Mouse (Mus musculus) adrenal gland, adult 8-10 months (tissue): Measurements from ENCODE around the gene Henmt1. TPM values are rescaled to one million over a fixed set of nuclear protein-coding genes. Genes with fewer than 3 reads are reported as not detected.

Experiments used
- DNase-seq: peaks from one replicate; pipeline ENCODE4 v3.0.0; 2022
- total RNA-seq, 4 experiments: library from RNA; stranded (reverse); gene quantifications; 2 replicates each; pipeline ENCODE4 v1.2.4; 2022

Gene Henmt1
- total RNA-seq = under 1 TPM in 1 of 4 experiments, not detected in 3; 0.17 TPM

DNA sequence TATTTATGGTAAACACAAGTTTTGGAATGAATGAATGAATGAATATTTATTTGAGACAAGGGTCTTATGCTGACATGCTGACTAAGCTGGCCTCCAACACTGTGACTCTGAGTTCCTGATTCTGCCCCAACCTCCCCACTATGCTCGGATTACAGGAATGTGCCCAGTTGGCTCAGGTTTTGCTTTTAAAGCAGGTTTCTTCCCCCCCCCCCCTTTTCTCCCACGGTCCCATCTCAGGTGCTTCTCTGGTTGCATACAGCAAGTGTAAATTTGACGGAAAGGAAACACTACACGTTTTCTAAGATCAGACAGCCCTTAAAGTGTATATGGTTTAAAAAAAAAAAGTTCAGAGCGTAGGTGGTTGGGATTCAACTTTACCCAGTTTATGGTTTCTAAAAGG lies at the start of gene Henmt1:
Gene Henmt1 (plus strand): TSS at position 301 of the 400 bp plus-strand sequence.
- DNase-seq = no peak

DNA sequence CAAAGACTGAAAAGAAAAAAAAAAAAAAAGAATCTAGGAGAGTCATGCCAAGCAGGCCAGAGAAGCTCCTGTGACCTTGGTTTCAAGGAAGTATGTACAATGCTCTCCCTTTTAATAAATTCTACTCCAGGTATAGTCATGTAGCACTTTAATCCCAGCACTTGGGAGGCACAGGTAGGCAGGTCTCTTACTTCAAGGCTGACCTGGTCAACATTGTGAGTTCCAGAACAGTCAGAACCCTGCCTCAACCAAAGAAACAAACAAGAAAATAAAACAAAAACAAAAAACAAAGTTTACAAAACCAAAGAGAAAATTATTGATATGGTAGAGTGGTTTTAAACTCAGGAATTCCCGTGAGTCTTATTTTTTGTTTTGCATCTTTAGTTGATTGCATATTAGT lies 49.8 kb upstream of the Henmt1 start, which contains the start of gene Fndc7:
Gene Fndc7 (minus strand): TSS at position 101 of the 400 bp plus-strand sequence.
- DNase-seq = no peak

DNA sequence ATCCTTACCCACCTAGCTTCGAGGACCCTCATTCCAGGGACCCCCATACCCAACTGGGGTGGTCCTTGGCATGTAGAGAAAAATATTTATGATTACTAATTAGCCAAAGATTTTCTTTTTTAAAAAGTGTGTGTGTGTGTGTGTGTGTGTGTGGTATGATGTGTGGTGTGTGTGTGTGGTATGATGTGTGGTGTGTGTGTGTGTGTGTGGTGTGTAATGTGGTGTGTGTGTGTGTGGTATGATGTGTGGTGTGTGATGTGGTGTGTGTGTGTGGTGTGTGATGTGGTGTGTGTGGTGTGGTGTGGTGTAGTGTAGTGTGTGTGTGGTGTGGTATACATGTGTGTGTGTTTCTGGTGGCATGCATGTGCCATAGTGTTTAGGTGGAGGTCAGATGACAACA lies 47.6 kb upstream of the Henmt1 start:
- DNase-seq = no peak

DNA sequence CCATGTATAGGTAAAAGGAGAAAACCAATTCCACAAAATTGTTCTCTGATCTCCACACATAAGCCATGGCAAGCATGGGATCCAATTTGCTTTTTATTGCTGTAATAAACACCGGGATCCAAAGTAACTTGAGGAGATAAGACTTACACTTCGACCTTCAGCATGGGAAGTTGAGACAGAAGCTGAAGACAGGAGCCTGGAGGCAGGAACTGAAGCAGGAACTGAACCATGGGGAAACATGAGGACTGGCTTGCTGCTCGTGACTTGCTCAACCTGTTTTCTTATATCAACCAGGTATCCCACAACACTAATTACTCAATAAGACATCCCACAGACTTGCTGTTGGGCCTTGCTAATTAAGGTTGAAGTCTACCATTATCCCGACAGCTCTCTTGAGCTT lies 46.8 kb upstream of the Henmt1 start:
- DNase-seq = no peak

DNA sequence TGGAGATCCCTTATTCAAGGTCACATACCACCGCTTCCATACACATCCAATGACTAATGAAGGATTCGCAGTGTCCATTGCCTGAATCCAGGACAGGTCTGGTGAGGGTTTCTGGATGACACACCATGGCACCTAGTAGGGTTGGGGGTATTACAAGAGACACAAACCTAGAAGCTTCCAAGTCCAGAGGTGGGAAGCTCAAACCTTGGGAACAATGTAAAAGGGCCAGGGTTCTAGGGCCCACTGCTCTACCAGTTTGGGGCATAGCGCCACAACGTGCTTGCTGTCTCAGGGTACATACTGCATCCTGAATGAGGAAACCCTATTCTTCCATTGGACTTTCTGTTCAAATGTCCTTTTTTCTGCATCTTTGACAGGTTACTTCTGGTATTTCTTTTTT lies 41.0 kb upstream of the Henmt1 start:
- DNase-seq = no peak

DNA sequence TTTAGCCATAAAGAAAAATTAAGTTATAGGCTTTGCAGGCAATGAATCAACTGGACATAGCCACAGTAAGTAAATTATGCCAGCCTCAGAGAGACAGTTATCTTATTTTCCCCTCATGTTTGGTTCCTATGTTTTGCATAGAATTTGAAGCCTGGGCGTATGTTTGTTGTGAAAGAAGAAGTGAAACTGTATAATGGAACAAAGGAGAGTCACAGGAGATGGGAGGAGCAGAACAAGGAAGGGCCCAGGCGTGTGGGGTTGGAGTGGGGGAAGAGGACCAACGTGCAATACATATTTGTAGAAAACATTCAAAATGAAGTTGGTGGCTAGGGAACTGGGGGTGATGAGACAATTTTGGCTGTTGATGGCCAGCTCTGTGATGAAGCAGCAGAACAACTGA lies 39.5 kb upstream of the Henmt1 start:
- DNase-seq = no peak

DNA sequence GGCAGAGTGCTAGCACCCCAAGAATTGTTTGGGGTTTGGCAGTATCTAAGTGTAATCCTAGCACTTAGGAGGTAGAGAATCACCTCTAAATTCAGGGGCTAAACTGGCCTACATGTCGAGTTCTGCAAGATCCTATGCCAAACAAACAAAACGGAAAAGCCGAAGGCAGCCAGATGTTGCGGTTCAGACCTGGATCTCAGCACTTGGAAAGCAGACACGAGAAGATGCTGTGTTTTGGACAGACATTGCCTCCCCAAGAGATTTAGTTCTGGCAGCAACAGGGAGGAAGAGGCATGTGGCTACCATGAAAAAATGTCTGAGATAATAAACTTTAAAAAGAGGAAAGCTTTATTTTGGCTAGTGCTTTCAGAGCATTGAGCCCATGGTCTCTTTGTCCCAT lies 39.0 kb upstream of the Henmt1 start:
- DNase-seq = no peak

DNA sequence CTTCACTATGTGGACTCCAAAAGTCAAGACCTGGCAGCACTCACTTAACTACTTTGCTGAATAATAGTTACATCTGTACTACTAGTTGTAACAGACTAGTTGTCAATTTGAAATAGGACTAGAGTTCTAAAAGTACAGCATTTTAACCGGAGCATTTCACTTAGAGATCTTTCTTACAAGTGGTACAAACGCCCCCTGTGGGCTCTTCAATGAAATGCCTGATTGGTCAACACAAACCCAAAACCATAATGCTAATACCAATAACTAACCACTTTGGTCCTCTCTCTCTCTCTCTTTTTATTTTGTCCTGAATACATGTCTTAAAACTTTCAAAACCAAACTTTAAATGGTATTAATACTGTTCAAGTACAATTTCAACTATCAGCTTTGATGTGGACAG lies 37.6 kb upstream of the Henmt1 start:
- no peak for DNase-seq

DNA sequence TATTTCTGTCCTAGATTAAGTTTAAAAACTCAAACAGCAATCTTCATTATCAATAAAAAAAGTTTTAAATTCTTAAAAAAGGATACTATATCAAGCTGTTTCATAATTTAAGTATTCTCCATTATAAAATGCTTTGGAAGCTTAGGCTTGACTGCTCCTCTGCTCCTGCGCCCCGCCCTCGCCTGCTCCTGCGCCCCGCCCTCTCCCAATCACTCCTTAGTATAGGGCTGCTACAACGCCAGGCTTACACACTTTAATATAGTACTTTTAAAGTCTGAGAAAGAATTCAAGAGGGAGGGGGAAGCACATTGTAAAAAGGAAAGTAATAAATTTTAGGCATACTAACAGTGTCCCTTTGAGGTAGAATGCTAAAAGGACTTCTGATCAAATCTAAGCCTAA lies 36.7 kb upstream of the Henmt1 start:
- DNase-seq = no peak

DNA sequence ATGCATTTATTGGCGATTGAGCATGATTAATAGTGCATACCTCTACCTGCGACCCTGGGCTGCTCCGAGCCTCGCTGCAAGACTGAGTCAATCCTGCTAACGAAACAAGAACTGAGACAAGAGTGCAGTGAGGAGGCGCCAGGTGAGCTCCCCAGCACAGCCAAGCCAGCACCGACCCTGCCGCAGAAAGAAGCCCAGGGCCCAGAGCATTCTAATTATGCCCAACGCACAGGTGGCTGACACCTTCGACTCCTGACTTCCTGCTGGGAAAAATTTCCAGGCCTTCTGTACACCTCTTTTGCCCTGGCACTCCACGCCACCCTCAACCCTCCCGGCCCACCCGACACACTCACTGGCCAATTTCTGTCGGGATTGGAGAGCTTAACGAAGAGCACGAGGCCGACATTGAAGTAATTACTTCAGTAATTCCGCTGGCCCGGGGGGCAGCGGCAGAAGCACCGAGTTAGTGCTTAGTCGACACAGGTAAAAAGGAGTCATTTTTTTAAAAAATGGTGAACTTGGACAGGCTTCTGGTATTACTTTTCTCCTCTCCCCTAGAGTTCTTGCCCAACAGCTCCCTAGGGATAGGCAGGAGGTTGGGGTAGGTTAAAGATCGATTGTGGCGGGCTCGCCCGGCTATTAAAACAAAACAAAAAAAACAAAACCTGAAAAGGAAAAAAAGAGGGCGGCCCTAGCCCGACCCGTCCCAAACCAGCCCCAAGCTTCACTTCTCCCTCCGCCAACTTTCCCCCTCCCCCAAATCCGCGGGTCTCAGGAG lies 29.2 kb upstream of the Henmt1 start:
- DNase-seq = no peak

DNA sequence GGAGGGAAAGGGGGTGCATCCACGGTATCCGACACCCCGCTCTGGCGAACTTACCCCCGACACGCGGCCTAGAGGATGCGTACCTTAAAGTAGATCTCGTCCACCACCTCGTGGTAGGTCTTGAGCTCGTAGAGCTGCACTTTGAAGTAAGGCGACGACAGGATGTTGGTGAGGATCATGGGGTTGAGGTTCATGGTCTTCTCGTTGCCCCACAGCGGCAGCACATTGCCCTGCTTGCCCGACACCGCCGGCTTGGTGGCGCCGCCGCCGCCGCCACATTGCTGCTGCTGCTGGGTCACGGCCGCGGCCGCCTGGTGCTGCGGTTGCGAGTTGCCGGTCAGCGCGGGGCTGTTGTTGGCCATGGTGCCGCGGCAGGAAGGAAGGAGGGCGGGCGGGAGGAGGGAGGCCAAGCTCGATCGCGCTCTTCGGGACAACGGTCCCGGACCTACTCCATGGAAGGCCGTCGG lies 28.6 kb upstream of the Henmt1 start:
- peak; percentile 62 for DNase-seq

DNA sequence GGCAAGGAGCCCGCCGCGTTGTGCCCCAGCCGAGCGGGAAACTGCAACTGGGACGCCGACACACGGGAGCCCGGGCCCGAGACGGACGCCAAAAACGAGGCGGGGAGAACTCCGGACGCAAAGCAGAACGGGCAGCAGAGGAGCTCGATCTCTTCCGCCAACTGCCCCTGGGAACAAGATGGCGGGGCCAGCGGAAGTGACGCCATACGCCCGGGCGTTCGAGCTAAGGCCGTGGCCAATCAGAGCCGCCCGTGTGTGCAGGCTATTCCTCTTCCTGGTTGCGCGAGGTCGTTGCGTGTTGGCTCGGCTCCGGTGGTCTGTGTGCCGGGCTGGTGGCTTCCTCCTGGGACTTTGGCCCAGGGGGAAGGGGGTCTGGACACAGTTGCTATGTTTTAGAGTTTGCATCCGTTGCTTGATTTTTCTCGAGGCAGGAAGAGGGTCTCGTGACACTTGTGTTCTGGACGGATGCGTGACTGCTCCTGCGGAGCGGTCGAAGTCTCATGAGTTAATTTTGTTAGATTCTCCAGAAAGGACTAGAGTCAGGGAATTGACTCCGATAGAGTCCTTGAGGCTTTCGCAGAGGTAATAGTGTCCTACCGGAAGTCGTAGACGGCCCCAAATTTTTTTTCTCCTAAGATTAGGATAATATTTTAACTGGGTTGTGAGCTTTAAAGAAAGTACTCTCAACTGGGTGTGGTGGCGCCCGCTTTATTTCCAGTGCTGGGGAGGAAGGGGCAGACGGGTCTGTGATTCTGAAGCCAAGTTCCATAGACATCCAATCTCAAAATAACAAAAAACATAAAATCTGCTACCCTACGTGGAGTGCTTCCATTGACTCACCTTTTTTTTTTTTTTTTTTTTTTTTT lies 27.9 kb upstream of the Henmt1 start, which contains the start of gene Prpf38b:
Gene Prpf38b (minus strand): TSS at position 180 of the 866 bp plus-strand sequence.
- peak; percentile 93 for DNase-seq

DNA sequence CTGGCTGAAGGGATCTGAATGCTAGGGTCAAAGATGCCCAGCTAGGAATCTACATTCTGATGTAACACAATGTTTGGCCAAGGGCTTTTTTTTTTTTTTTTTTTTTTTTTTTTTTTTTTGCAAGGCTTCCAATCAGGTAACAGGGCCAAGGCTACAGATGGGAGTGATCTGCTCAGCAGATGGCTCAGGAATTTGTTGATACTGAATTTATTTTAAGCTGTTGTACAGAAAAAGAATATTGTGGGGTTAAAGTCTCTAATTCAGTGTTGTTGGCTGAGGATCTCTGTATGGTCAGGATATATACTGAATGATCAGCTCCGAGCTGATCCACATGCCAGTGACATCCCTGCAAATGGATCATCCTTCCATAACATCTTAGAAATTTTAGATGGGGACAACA lies 23.7 kb upstream of the Henmt1 start:
- DNase-seq = no peak

DNA sequence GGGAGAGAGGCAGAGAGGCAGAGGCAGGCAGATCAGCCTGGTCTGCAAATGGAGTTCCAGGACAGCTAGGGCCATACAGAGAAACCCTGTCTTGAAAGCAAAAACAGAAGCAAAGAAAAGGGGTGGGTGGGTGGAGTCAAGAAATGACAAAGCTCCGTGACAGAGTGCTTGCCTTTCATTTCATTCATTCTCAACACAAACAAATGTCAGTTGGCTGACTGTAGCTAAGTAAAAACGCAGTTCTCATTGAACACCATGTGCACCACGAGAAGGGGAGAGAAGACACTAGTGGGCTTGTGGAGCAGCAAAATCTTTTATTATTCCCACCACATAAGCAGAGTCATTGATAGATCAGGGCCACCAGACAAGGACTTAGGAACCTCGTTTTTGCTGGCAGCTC lies 22.8 kb upstream of the Henmt1 start:
- no peak for DNase-seq

DNA sequence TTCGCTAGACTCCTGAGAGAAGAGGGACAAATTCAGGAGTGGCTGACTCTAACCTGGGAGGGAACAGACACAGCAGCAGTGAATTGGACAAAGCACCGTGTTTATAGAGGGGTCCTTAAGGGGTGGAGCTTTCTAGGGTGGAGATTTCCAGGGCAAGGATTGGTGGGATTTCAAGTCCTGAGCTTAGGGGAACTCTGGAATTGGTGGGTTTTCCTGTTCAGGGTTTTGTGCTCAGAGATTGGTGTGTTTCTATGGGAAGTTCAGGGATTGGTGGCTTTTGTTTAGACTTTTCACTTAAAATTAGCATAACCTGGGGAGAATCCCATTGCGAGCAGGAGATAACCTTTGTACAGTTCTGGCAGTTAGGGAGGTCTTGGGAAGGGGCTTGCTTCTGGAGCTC lies 21.7 kb upstream of the Henmt1 start:
- DNase-seq = no peak

DNA sequence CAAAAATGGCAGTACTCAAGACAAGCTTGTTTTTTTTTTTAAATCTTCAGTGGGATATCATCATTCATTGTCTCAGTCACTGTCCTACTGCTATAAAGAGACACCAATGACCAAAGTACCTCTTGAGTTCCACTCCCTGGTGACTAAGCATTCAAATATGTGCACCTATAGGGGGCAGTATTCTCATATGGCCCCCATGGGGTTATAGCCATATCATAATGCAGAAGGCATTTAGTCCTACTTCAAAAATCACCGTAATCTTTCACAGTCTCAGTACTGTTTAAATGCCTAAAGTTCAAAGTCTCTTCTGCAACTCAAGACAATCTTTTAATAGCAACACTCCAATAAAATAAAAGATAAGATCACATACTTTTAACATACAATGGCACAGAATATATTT lies 20.8 kb upstream of the Henmt1 start:
- DNase-seq = no peak

DNA sequence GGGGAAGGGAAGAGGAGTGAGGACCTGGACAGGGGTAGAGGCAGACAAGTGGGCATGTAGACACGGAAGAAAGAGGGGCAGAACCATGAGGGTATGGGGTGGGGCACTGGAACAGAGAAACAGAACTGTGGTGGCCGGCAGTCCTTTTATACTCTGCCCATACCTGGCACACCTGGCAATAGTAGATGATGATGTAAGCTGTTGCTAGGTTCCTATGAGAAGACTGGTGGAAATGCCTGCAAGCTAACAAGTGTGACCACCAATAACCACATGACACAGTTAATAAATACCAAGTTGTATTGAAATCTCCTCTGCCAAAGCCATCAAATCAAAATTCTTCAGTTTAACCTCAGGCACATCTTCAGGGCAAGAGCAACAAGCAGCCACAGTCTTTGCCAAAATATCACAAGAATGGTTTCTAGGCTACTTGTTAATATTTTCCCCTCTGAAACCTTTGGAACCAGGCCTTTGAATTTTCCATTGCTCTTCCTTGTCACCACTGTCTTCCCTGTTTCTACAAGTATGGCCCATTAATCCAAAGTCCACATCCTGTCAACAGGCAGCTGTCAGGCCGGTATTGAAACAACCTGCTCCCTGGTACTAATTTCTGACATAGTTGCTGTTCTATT lies 19.1 kb upstream of the Henmt1 start:
- no peak for DNase-seq

DNA sequence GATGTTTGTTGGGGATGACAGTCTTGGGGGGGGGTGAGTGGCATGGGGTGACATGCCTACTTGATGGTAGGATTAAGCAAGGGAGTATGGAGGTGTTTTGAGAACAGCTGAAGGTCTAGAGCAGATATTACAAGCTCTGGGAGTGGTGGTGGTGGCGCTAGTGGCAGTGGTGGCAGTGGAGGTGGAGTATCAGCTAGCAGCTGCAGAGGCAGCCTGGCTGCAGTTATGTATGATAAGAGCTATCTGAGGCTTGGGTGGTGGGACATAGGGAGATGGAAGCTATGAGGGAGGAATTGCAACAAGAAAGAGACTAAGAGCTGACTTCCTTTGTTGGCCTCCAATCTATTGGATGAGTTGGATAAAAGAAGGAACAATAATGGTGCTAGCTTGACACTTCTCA lies 17.9 kb upstream of the Henmt1 start:
- no peak for DNase-seq

DNA sequence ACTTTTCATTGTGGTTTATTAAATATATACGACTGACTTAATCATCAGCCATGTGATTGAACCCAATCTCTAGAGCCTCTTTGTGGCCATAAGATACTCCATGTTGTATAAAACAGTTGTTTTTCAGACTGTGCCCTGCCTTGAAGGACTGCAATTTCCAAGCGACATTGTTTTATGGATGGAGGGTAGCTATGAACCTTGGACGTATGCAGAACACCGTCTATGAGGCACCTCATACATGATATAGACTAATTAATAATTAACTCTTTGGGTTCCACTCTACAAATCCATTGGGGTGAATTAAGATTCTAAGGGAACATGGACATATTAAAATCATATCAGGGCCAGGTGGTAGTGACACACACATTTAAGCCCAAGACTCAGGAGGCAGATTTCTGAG lies 14.0 kb upstream of the Henmt1 start:
- DNase-seq = no peak

DNA sequence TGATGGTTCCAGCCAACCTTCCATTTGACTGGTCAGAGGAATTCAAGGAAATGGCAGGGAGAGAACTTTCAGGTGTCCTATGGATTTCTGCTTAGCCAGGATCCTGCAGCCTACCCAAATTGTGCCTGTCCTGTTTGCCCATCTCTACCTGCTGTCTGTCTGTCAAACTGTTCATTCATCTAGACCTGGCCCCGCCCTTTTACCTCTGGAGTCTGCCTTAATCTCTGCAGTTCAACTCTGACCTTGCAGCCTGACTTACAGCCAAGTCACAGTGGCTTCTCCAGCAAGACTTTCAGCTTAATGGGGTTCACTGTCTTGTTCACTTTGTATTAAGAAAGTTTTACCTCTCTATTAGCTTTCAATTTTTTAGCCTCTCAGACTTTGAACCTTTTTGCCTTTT lies 13.4 kb upstream of the Henmt1 start:
- DNase-seq = no peak

DNA sequence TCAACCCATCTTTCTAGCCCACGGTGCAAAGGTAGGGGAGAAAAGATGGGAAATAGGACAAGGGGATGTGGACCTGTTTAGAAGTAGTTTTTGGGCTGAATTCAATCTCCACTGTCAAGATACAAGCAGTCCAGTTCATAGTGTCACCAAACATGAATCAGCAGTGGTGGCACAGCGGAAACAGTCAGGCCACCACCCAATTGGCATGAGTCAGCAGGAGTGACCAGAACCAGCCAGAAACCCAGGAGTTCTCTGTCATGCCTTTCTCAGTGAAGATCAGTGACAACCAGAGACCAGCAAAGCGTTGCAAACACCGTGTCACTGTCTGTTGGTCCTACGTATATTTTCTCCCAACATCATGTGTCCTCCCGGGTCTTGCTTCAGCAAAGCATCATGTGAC lies 6.1 kb upstream of the Henmt1 start:
- DNase-seq = no peak

DNA sequence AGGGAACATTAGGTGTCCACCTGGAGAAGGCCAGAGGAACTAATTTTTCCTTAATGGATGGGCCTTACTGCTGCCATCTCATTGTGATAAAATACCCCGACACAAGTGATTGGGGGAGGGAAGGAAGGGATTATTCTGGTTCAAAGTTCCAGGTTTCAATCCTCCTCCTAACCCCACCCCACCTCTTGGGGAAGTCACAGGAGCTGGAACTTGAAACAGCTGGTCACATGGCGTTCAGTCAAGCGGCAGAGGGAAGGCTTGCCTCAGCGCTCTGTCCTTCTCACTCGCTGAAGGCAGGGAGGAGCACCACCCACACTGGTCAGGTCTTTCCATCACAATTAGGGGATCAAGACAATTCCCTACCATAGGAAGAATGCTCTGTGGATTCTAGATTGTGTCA lies 982 bp upstream of the Henmt1 start:
- no peak for DNase-seq

DNA sequence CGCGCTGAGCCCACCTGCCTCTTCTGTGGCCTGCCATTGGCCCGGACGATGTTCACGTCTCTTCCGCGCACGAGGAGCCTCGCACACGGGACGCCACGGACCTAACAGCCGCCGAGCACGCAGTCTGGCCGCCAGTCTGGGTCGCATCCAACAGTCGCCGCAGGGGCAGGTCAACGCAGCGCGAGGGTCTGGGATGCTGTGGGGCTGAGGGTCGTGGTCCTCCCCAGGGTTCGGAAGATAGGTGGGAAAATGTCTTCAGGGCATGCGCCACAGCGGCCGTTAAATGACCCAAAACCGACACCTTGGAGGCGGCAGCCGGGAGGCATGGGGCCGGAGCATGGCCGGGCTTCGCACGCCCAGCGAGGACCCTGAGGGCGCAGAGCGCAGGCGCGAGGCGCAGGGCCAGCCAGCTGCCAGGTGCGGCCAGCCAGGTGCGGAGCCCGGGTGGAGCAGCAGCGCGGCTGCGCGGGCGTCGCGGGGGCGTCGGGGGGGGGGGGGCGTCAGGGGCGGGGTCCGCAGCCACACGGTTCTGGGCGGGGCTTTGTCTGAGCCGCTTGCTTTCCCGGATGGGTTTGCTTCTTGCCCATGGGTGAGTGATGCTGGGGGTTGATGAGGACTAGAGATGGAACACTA lies 444 bp downstream of the Henmt1 start, which contains the start of gene Gm9857:
Gene Gm9857 (minus strand): TSS at position 445 of the 633 bp plus-strand sequence.
- DNase-seq = no peak
